Mouse (Mus musculus) small intestine, adult 2 months (tissue): ENCODE measurements around the gene Gpm6a.

Source experiments
- CTCF ChIP-seq: fragments of 200-500 bp; IDR thresholded peaks from 2 replicates; pipeline ENCODE4 v1.5.1; 2012; ENCODE audit warnings: low read depth, mild to moderate bottlenecking, control low read depth, inconsistent platforms, low read length, moderate library complexity, mixed read lengths; ENCODE audit not compliant: insufficient replicate concordance, insufficient read length; ENCODE audit errors: extremely low read depth
- POLR2A ChIP-seq: fragments of 200-500 bp; IDR thresholded peaks from 2 replicates; pipeline ENCODE4 v1.6.1; 2012; ENCODE audit warnings: low read depth, mild to moderate bottlenecking, control low read depth, inconsistent platforms, low read length, moderate library complexity

DNA sequence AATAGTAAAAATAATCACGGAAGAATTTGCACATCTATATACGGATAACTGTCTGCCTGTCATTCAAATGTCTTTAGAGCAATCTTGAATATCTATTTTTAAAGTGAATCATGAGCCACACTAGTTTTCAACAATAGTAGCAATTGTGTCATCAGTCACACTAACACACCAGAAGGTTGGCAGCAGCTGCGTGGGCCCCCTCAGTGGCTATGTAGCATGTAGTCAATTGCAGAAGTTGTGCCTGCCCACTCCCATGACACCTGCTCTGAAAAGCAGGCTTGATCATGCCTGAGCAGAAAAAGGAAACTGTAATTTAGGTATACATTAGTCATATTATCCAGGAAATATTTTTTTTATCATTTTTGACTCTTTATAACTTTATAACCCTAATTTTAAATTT, 93.8 kb downstream of the Gpm6a start:
- TF ChIP-seq CTCF (no peak), POLR2A (no peak)
